Mouse (Mus musculus): ENCODE measurements around the gene Inpp5f.
"Not testable (repeated sequence)": the region's sequence is repeated elsewhere in the genome, so short reads cannot be mapped to it uniquely, and the experiment has no call there.

Inpp5f gene

DNA sequence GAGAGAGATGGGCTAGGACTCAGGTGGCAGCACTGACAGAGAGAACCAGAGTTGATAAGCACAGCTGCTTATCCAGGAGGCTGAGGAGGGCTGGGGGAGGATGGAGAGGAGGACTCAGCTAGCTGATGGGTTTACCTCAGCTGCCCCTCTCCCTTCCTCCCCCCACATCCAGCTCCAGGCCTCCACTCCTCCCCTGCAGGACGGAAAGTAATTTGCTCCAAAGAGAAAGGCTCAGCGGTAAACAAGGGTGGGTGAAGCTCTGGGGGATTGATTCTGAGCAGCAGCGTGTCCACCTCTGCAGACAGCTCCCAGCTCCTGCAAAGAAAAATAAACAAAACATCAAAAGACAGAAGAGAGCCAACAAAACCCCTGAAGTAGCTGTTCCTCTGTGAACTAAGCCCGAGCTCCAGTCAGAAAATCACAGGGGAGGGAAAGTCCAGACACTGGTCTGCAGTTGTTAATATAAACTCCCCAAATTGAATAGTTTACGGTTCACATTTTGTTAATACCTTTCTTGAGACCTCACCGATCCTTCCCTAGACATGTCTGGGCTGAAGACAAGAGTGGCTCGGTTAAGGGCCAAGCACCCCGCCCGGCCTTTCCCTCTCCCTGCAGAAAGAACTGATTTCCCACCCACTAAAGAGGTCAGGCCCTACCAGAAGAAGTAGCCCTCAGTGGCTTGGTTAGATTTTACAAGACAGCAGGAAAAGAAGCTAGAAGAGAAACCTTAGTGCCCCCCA, 19.6 kb upstream of the Inpp5f start:
- in situ Hi-C loops (cut with MboI; ENCODE audit: low pct_unique_long_range_greater_than_20kb in 1 of 2, low sequenced_read_pairs in 2 of 2, unreplicated experiment in 1 of 2), result no loop called here

DNA sequence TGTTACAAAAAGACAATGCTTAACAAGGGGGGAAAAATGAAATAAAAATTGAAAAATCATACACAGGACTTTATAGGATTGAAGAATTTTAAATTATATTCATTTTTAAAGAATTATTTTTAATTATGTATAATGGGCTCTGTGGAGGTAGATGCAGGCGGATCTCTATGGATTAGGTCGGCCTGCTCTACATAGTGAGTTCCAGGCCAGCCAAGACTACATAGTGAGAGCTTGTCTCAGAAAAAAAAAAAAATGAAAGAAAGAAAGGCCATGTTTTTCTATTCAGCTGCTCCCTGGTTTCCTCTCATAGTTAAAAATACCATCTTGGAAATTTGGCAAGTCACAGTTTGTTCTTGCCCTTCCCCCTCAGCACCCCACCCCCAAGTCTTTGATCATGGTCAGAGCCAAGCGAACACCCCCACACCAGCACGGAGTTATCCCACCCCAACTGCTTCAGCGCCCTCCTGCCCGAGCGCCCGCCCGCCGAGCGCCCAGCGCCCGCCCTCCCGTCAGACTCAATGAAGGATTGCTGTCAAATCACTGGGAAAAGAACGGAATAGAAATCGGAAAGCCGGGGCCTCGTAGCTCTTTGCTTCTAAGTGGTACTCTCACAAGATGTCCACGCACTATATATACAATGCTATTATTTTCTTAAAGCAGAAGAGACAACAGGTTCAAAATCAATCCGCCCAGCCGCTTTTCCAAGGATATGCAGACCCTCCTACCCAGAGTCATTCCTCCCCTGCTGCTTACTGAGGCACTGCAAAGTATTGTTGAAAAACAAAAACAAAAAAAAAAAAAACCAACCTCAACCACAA, 18.8 kb upstream of the Inpp5f start:
- in situ Hi-C loops (cut with MboI; ENCODE audit: low pct_unique_long_range_greater_than_20kb in 1 of 2, low sequenced_read_pairs in 2 of 2, unreplicated experiment in 1 of 2), result no loop called here

DNA sequence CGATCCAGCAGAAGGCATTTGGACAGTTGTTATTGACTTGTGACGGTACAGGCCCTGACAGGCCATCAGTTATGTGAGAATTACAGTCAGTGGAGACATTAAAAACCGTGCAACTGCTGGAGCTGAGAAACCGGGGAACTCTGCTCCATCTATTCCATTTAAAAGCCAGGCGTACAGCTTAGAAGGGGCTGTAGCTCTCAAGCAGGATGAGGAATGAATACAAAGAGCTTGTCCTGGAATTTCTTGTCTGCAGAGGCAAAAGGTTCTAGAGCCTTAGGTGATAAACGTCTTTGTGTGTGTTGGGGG, 18.2 kb upstream of the Inpp5f start:
- in situ Hi-C loops (cut with MboI; ENCODE audit: low pct_unique_long_range_greater_than_20kb in 1 of 2, low sequenced_read_pairs in 2 of 2, unreplicated experiment in 1 of 2), result no loop called here

DNA sequence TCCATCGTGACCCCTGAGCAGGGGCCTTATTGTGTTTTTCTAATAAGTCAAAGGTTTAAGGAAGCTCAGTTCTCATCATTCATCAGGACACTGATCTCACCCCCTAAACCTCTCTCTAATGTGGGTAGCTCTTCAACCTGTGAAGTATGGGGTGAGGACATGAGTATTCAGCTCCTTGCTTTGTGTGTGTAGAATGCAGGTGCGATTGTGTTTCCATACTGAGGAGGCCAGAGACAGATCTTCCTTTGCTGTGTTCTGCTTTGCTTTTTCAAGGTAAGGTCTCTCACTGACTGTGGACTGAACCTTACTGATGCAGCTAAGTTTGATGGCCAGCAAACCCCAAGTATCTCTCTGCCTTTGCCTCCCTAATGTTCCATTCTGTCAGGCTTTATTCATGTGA, 14.9 kb upstream of the Inpp5f start:
- in situ Hi-C loops (cut with MboI; ENCODE audit: low pct_unique_long_range_greater_than_20kb in 1 of 2, low sequenced_read_pairs in 2 of 2, unreplicated experiment in 1 of 2), result no loop called here

DNA sequence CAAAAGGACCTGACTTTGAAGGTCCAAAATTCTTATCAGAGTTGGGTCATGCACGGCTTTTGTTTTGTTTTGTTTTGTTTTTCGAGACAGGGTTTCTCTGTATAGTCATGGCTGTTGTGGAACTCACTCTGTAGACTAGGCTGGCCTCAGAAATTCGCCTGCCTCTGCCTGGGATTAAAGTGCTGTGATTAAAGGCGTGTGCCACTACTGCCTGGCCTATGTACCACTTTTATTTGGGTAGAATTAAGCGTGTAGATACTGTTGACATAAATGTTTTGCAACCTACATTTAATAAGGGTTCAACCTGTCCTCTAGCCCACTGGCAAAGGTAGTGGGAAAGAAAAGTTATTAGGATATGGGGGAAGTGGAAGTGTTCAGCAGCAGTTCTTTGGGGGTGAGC, 12.1 kb upstream of the Inpp5f start:
- in situ Hi-C loops (cut with MboI; ENCODE audit: low pct_unique_long_range_greater_than_20kb in 1 of 2, low sequenced_read_pairs in 2 of 2, unreplicated experiment in 1 of 2), result no loop called here

DNA sequence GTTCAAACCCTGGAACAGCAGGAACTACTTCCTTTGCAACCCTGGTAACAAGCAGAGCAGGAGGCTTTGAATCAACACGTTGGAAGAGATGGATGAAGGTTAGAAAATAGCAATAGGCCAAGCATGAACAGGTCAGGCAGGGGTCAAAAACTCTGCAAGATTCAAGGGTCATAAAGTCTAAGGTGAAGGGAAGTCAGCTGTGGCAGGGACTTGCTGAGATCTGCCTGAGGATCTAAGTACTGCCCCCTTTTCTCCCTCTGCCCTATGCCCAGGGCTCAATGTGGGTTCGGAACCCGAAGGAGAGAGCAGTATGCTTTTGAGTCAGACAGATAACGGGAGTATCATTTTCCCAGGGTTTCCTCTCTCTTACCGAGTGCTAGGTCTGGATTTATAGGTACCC, 9.3 kb upstream of the Inpp5f start:
- in situ Hi-C loops (cut with MboI; ENCODE audit: low pct_unique_long_range_greater_than_20kb in 1 of 2, low sequenced_read_pairs in 2 of 2, unreplicated experiment in 1 of 2), result no loop called here

DNA sequence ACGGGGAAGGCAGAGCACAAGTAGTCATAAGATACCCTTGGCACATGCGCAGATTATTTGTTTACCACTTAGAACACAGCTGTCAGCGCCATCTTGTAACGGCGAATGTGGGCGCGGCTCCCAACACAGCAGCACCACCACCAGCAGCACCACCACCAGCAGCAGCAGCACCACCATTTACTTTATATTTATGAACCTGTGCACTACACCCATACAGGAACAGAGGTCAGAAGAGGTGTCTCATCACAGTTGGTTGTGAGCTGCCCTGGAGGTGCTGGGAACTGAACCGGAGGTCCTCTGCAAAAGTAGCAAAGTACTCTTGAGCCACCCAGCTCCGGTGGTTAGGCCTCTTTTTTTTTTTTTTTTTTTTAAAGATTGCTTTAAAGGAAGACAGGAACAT, 1.2 kb upstream of the Inpp5f start:
- in situ Hi-C loops (cut with MboI; ENCODE audit: low pct_unique_long_range_greater_than_20kb in 1 of 2, low sequenced_read_pairs in 2 of 2, unreplicated experiment in 1 of 2), result not testable (repeated sequence)

DNA sequence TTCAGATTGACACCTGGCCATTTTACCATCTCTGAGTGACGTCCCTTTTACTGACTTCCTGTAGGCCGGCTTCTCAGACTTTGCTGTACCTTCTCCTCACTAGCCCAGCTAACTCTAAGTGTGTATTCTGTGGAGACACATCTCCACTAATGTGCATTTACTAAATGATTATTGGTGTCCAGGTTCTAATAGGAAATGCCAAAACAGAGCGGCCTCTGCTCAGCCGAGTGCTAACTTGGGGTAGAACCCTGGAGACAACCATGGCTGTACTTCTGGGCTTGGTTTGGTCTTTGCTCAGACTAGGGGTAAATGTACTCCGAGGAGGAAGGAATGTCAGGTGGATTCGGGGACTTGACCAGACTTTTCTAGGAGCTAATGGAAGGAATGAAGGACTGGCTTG, 638 bp upstream of the Inpp5f start:
- in situ Hi-C loops (cut with MboI; ENCODE audit: low pct_unique_long_range_greater_than_20kb in 1 of 2, low sequenced_read_pairs in 2 of 2, unreplicated experiment in 1 of 2), result no loop called here

DNA sequence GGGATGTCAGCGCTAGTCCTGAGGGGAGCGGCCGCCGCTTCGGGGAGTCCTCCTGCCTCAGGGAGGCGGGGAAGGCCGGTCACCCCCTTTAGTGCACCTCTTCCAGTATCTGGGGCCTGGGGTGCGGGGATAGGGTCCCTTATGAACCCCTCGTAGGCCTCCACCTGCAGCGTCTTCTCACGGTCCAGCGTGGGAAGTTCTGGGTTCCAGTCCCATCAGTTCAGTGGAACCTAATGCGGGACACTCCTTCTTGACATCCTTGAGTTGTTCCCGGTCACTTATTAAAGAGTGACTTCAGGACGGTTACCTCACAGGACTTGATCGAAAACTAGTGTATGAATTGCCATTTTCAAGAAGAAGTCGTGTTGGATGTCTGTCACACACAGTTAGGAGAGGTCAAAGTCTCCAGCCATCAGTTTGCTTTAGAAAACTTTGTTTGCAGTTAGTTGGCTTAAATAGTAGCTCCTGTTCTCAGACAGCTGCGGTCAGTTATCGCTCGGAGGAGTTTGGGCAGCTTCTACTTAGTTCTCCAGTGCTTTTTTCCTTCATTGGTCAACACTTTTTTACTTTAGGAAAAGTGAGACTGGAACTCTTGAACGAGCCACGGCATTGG, 777 bp downstream of the Inpp5f start:
- in situ Hi-C loops (cut with MboI; ENCODE audit: low pct_unique_long_range_greater_than_20kb in 1 of 2, low sequenced_read_pairs in 2 of 2, unreplicated experiment in 1 of 2), result no loop called here

DNA sequence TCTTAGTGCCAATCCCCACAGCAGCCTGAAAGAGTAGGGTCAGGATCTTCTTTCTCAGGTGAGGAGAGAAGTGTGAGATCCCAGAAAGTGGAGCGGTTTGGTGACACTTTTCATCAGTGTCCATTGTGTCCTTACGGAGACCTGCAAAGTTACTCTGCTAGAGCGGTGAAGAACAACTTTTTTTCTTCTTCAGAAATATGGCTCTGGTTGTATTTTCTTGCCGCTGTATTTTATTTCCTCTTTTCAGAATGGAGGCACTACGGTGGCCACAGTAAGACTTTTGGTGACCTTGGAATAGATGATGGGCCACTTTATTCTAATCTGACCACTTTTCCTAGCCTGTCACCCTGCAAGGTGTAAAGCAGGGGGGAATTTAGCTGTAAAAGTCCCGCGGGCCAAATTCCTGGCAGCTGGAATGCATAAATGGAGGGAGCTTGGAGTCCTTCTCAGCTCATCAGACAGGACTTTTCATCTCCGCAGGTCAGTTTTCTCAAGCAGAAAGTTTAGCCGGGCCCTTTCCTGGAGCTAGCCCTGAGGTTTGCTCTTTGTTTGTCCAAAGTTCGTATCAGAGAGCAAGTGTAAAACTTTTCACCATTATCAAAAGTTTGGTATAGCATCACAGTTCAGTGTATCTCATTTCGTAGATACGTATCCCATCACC, 1.5 kb downstream of the Inpp5f start:
- in situ Hi-C loops (cut with MboI; ENCODE audit: low pct_unique_long_range_greater_than_20kb in 1 of 2, low sequenced_read_pairs in 2 of 2, unreplicated experiment in 1 of 2), result no loop called here

DNA sequence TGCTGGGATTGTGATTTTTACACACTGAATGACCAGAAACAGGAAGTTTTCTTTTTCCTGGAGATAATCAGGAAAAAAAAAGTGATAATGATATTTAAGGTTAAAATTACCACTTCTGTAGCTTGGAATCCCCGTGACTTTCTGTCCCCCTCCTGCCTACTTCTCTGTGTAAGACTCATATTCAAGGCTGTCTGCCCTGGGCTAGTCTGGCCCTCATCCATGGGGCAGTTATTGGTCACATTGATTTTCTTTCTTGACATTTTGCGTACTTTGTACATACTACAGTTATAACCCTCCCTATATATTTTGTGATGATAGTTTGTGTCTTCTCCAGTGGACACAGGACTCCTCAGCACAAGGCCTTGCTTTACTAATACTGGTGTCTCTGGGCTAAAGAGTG, 2.5 kb downstream of the Inpp5f start:
- in situ Hi-C loops (cut with MboI; ENCODE audit: low pct_unique_long_range_greater_than_20kb in 1 of 2, low sequenced_read_pairs in 2 of 2, unreplicated experiment in 1 of 2), result no loop called here

DNA sequence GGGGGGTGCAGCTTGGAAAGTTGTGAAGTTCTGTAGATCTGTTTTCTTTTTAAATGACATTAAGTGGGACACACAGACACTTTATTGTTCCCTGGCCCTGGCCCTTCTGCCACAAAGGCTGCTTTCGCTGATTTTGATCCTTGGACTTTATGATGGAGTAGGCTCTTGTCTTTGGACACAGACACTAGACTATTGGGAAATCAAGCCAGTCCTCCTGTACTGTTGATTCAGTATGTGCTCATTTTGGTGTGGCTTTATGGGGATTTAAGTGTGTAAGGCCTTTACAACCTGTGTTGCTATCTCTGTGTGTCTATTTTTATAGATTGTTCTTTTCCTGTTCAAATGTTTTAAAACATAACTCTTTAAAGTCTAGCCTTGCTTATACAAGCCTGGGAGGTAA, 6.5 kb downstream of the Inpp5f start:
- in situ Hi-C loops (cut with MboI; ENCODE audit: low pct_unique_long_range_greater_than_20kb in 1 of 2, low sequenced_read_pairs in 2 of 2, unreplicated experiment in 1 of 2), result no loop called here

DNA sequence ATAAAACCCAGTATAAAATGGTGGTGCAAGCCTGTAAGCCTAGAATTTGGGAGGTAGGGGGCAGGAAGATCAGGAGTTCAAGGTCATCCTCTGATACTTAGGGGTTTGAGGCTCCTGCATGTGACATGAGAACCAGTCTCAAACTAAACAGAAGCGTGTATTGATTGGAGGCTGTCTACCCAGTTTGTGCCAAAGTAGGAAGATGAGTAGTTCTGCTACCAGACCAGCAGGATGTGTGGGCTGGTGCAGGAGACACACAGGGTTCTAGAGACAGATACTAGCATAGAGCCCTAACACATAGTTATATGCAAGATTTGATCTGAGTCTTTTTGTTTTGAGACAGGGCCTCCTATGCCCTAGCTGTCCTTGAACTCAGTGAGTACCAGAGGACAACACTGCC, 9.1 kb downstream of the Inpp5f start:
- in situ Hi-C loops (cut with MboI; ENCODE audit: low pct_unique_long_range_greater_than_20kb in 1 of 2, low sequenced_read_pairs in 2 of 2, unreplicated experiment in 1 of 2), result no loop called here

DNA sequence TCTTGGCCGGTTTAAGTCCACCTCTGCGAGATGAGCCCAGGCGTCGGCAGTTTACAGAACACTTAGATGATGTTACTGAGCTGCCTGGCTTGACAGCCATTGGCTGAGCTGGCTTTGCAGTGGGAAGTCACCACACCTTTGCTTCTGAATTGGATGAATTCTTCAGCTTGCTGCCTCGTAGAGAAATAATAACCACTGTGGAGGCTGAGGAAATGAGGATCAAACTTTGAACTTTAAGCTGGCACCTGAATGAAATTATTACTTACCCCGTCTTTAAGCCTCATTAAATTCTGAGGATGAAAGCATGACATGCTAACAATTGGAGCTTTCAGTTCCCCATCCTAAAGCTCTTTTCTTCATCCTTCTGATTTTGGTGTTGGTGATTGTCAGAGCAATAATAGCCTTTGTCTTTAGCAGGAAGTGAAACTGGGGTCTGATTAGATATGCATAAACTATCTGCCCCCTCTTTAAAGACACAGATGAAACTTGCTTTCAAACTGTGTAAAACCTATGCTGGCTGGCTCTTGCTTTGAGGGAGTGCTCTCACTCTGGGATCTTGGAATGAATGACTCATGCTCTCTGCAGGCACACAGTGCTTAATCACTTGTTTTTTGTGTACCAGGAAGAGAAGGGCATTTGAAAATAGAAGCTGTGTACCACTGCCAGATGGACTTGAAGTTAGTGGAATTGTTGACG, 11.3 kb downstream of the Inpp5f start:
- in situ Hi-C loops (cut with MboI; ENCODE audit: low pct_unique_long_range_greater_than_20kb in 1 of 2, low sequenced_read_pairs in 2 of 2, unreplicated experiment in 1 of 2), result no loop called here

DNA sequence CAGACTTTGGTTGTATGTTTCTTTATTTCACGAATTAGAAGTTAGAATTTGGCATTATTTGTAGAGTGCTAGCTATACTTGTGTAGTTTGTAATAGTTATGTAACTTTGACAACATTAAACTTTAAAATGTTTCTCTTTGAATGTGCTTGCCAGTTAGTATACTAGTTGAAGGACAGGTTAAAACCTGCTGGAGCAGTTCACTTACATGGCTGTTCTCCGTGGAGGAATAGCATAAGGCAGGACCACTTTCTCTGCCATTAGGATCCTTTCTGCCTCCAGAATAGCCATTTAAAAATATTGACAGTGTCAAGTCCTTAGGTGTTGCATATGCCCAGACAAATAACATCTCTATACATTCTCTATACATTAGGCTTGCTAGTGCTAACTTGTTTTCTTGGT, 11.9 kb downstream of the Inpp5f start:
- in situ Hi-C loops (cut with MboI; ENCODE audit: low pct_unique_long_range_greater_than_20kb in 1 of 2, low sequenced_read_pairs in 2 of 2, unreplicated experiment in 1 of 2), result no loop called here

DNA sequence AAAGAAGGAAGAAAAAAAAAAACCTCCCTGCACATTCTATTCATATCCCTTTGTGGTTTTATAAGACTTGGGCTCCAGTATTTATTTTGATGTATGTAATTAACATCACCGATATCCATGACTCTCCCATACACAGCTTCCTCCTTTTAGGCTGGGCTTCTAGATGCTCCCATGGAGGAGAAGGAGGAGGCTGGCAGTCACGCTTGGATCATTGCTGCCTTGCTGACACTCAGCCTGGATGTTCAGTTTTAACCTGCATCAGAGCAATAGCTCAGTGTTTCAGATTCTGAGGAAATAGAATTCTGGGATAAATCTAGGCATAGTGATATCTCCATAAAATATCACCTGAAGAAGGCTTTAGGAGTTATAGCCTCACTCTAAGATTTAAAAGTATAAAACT, 14.3 kb downstream of the Inpp5f start:
- in situ Hi-C loops (cut with MboI; ENCODE audit: low pct_unique_long_range_greater_than_20kb in 1 of 2, low sequenced_read_pairs in 2 of 2, unreplicated experiment in 1 of 2), result no loop called here

DNA sequence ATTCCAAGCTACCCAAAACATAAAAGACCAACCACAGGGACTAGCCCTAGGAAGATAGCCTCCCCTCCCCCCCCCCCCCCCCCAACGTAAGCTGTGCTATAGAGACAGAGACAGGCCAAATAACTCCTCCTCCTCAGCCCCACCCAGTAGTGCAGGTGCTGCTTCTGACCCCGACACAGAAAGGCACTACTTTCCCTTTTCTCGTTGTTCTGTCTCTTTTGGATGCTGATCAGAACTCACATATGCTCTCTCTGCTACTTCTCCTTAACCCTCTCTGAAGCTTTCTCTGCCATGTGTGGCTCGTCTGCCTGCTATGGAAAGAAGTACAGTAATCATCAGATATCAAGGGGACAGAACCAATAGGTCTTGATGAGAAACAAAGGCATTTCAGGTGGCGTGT, 15.5 kb downstream of the Inpp5f start:
- in situ Hi-C loops (cut with MboI; ENCODE audit: low pct_unique_long_range_greater_than_20kb in 1 of 2, low sequenced_read_pairs in 2 of 2, unreplicated experiment in 1 of 2), result no loop called here

DNA sequence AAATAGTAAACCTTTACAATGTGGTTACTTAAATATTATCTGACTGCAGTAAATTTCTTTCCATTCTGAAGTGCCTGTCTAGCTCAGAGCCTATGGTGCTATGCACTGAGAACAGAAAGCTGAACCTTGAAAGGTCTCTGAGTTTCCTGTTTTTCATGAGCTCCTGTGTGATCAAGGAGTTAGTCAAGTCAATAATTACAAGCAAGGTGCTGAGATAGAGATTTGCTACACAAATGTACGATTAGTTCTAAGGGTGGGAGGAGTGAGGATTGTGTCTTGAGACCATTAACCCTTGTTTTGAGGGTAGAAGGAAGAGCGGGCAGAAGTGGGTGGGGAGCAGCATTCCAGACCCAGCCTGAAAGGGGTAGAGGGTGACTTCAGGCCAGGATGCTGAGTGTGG, 16.1 kb downstream of the Inpp5f start:
- in situ Hi-C loops (cut with MboI; ENCODE audit: low pct_unique_long_range_greater_than_20kb in 1 of 2, low sequenced_read_pairs in 2 of 2, unreplicated experiment in 1 of 2), result no loop called here

DNA sequence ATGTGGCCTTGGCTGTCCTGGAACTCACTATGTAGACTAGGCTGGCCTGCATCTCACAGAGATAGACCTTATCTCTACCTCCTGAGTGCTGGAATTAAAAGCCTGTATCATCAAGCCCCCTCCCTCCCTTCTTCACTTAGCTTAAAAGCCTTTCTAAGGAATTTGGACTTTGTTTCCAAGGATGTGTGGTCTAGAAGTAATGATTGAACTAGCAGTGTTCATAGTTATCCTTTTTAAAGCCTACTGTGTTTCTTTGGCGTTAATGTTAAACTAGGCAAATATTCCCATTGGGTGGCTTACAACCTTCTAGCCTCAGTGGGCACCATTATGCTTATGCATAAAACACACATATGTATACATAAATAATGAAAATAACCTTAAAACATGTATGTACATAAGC, 16.6 kb downstream of the Inpp5f start:
- in situ Hi-C loops (cut with MboI; ENCODE audit: low pct_unique_long_range_greater_than_20kb in 1 of 2, low sequenced_read_pairs in 2 of 2, unreplicated experiment in 1 of 2), result no loop called here

Measured in mouse embryonic stem cell (cell line).